Mouse (Mus musculus): ENCODE data around the gene Tigar. TPM values are rescaled to one million over a fixed set of nuclear protein-coding genes. Genes with fewer than 3 reads are reported as not detected.

The Tigar gene
- polyA plus RNA-seq (2012; rRNA removed; ENCODE audit: low replicate concordance) = 2.3 and 9.2 TPM in 2 replicates

DNA sequence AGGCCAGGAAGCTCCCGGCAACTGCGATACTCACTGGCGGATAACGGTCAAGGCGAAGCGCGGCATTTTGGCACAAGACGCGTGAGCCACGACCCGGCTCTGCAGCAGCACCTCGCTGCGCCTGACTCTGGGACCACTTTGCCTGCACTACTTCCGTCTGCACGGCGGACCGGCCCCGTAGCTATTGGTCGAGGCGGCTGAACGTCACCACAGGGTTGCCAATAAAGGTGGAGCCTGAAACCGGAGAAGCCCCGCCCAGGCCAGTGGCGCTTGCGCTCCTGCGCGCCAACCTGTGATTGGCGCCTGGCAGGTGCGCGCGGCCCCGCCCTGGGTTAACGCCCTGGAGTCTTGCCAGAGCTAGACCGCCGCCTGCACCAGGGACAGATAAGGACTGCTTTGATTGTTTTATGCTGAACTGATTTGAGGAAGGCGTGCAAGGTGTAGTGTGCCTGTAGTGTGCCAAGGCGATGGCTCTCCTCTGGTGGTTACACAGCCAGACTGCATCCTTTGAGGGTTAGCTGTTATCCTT is at the start of gene Tigar:
Gene Tigar (minus strand): TSS at position 156 of the 529 bp plus-strand sequence.

DNA sequence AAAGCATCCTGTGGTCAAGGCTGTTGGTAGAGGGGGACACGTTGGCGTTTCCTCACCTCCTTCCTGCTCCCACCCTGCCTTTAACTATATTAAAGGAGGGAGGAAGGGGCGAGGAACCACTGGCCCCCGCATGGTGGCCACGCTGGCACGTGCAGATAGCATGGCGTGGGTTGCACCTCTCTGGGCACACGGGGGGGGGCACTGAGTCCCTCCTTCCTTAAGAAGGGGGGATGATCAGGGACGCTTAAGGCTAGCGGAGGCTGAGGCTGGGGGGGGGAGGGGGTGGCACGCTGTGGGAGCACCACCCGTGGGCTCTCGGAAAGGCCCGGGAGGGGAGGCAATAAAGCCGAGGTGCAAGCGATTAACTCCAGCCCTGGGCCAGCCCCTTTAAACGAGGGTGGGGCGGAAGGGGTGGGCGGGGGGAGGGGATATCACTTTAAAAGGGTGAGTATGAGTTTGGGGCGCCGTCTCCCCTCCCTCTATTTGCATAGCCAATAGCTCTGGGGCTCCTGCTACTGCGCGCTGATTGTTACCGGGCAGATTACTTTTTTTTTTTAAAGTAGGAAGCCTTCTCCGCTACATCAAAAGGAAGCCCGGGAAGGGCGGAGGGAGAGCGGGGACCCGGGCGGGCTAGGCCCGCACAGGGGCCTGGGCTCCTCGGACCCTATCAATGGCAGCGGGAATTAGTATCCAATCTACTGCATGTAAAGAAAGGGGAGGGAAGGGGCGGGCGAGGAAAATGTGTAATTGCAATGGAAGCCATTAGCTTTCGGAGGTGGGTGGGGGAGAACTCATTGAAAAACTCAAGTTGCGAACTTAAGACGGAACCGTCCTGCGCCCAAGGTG is 43.0 kb upstream of the Tigar start, which contains the start of gene Ccnd2:
Gene Ccnd2 (minus strand): TSS at position 88 of the 846 bp plus-strand sequence.

GRCm38 (mm10) chr6:127072817-127073216 is 36.5 kb downstream of the Tigar start, which contains the start of gene Fgf23:
TSS of gene Fgf23 (plus strand) at chr6:127072902.

Other genes with a start within 250 kb of the Tigar start
- gene Dyrk4, start 187.7 kb downstream of the Tigar start, polyA plus RNA-seq (2012; rRNA removed; ENCODE audit: low replicate concordance) = 0.07 and 0.12 TPM in 2 replicates
- 1.5 and 2.5 TPM in 2 replicates for gene Rad51ap1, start 170.0 kb downstream of the Tigar start, polyA plus RNA-seq (2012; rRNA removed; ENCODE audit: low replicate concordance)
- gene D6Wsu163e, start 169.6 kb downstream of the Tigar start, polyA plus RNA-seq (2012; rRNA removed; ENCODE audit: low replicate concordance) = 1.9 and 6.5 TPM in 2 replicates
- gene Fgf6, start 94.0 kb downstream of the Tigar start, polyA plus RNA-seq (2012; rRNA removed; ENCODE audit: low replicate concordance) = 0.33 TPM in 1 of 2 replicates, not detected in the other
- 0.18 TPM in 1 of 2 replicates, not detected in the other for gene Fgf23, start 36.7 kb downstream of the Tigar start, polyA plus RNA-seq (2012; rRNA removed; ENCODE audit: low replicate concordance)
- gene Ccnd2, start 42.6 kb upstream of the Tigar start, polyA plus RNA-seq (2012; rRNA removed; ENCODE audit: low replicate concordance) = 79.4 and 82.2 TPM in 2 replicates

Measured in mammary gland, adult 2 months (tissue).